Comparison of ENCODE assay signal across 18 mouse cellular contexts in the genomic region with DNA sequence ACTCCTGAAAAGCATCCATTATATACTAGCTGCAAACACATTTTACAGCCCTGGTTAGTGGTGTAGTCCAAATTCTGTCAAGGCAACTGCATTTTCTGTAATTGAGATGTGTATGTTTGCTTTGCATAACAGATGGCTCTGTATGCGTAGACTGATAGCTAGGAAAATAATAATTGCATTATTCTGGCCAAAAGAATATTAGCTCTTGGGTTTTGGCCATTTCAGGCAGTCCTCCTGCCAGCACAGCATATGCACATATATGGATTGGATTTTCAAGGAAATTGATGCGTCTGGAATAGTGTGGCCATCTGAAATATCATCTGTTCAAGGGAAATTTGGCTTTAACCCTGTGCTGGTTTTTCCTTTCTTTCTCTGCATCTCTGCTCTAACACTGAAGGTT.
A peak's percentile ranks its signal among the peaks of the same experiment; 100 is the strongest.
DNase-seq lines count a peak whose midpoint lies in the region; ATAC-seq and TF ChIP-seq lines count a peak whose summit lies in the region.
"Had no signal": no experiment of that assay in that cellular context is flagged by ENCODE, and none has a peak within 500 bp of the region (broad histone marks: within the 10 kb centered on the region; RNA-seq: fewer than 3 reads in every experiment).

No protein-coding gene starts in this region.

- ATAC-seq in hindbrain, embryonic 15.5 days (ENCODE audit: low FRiP score, low read depth), result peak; percentile 45; the same call in 1 of the 2 replicates
- ATAC-seq in liver, embryonic 13.5 days (ENCODE audit: low read depth), result no peak
- no peak for ATAC-seq in liver, embryonic 11.5 days (replicated peaks; ENCODE audit: low FRiP score)
- peak; percentile 79 for ATAC-seq in forebrain, embryonic 16.5 days
- ATAC-seq: CD4-positive, CD25-positive, alpha-beta regulatory T cell, adult 4 months had no signal

- peak overlapping the region; percentile 18; the same call in 1 of the 2 replicates for H3K27ac ChIP-seq in hindbrain, embryonic 15.5 days (replicated peaks)
- no peak overlapping the region for H3K27ac ChIP-seq in hindbrain, embryonic 10.5 days
- peak overlapping the region; percentile 89 for H3K27ac ChIP-seq in liver, embryonic 13.5 days
- no peak overlapping the region for H3K27ac ChIP-seq in liver, embryonic 11.5 days (ENCODE audit: low read depth, low read length)
- peak overlapping the region; percentile 70 for H3K27ac ChIP-seq in forebrain, embryonic 16.5 days (ENCODE audit: low read length)

- no peak for DNase-seq in hindbrain, embryonic 10.5 days (ENCODE audit: low spot score)
- no peak for DNase-seq in liver, embryonic 13.5 days
- DNase-seq in liver, embryonic 11.5 days (ENCODE audit: low spot score), result no peak
- DNase-seq in brain, embryonic 14.5 days (ENCODE audit: low read depth), result peak; percentile 89
- DNase-seq in kidney, adult 11 months, result no peak
- DNase-seq: adrenal gland, postnatal 10 days; gastrocnemius, postnatal 14 days; heart, postnatal 10 days; kidney, adult 18-20 months; kidney, postnatal 25 days; lung, postnatal 14 days; retina, postnatal 1 day; thymus, postnatal 36 days had no signal

- WGBS in hindbrain, embryonic 15.5 days, result 63% methylated on average over 2 of the region's 2 CpGs
- 89% methylated on average over 2 of the region's 2 CpGs for WGBS in hindbrain, embryonic 10.5 days
- 74% methylated on average over 2 of the region's 2 CpGs for WGBS in liver, embryonic 13.5 days (ENCODE audit: insufficient replicate concordance)
- WGBS in liver, embryonic 11.5 days, result 90% methylated on average over 2 of the region's 2 CpGs
- 39% methylated on average over 2 of the region's 2 CpGs for WGBS in forebrain, embryonic 16.5 days

- no peaks in the 10 kb centered on the region for H3K9me3 ChIP-seq in hindbrain, embryonic 15.5 days
- H3K9me3 ChIP-seq in hindbrain, embryonic 10.5 days, result no peaks in the 10 kb centered on the region
- H3K9me3 ChIP-seq in liver, embryonic 13.5 days (replicated peaks), result no peaks in the 10 kb centered on the region
- H3K9me3 ChIP-seq in liver, embryonic 11.5 days (ENCODE audit: control insufficient read depth, low read length), result no peaks in the 10 kb centered on the region
- H3K9me3 ChIP-seq in forebrain, embryonic 16.5 days (ENCODE audit: control insufficient read depth, low read length), result no peaks in the 10 kb centered on the region
- H3K9me3 ChIP-seq: stomach, embryonic 15.5 days had no signal

- no peaks in the 10 kb centered on the region for H3K27me3 ChIP-seq in hindbrain, embryonic 15.5 days
- no peaks in the 10 kb centered on the region for H3K27me3 ChIP-seq in hindbrain, embryonic 10.5 days (ENCODE audit: insufficient read depth, poor library complexity, severe bottlenecking)
- H3K27me3 ChIP-seq in liver, embryonic 13.5 days, result no peaks in the 10 kb centered on the region
- no peaks in the 10 kb centered on the region for H3K27me3 ChIP-seq in liver, embryonic 11.5 days (replicated peaks; ENCODE audit: control insufficient read depth, insufficient read depth, low read length)
- no peaks in the 10 kb centered on the region for H3K27me3 ChIP-seq in forebrain, embryonic 16.5 days (replicated peaks; ENCODE audit: control insufficient read depth, insufficient read depth, low read length)
- H3K27me3 ChIP-seq: stomach, embryonic 15.5 days had no signal

- H3K9ac ChIP-seq in hindbrain, embryonic 15.5 days, result no peak overlapping the region
- peak overlapping the region; percentile 60; the same call in 1 of the 2 replicates for H3K9ac ChIP-seq in liver, embryonic 13.5 days
- H3K9ac ChIP-seq in liver, embryonic 11.5 days (ENCODE audit: low read depth, low read length), result no peak overlapping the region
- H3K9ac ChIP-seq in forebrain, embryonic 16.5 days (replicated peaks; ENCODE audit: low read depth, low read length), result no peak overlapping the region
- H3K9ac ChIP-seq: stomach, embryonic 15.5 days had no signal

- no peak overlapping the region for H3K4me2 ChIP-seq in hindbrain, embryonic 15.5 days
- peak overlapping the region; percentile 64 for H3K4me2 ChIP-seq in liver, embryonic 13.5 days
- no peak overlapping the region for H3K4me2 ChIP-seq in liver, embryonic 11.5 days
- H3K4me2 ChIP-seq in forebrain, embryonic 16.5 days (ENCODE audit: low read length), result no peak overlapping the region
- H3K4me2 ChIP-seq: stomach, embryonic 15.5 days had no signal

- H3K36me3 ChIP-seq in hindbrain, embryonic 15.5 days, result no peaks in the 10 kb centered on the region
- H3K36me3 ChIP-seq in hindbrain, embryonic 10.5 days, result no peaks in the 10 kb centered on the region
- no peaks in the 10 kb centered on the region for H3K36me3 ChIP-seq in liver, embryonic 13.5 days
- no peaks in the 10 kb centered on the region for H3K36me3 ChIP-seq in liver, embryonic 11.5 days (ENCODE audit: control insufficient read depth, insufficient read depth, low read length)
- no peaks in the 10 kb centered on the region for H3K36me3 ChIP-seq in forebrain, embryonic 16.5 days (ENCODE audit: control insufficient read depth, insufficient read depth)
- H3K36me3 ChIP-seq: stomach, embryonic 15.5 days had no signal

- no peak overlapping the region for H3K4me3 ChIP-seq in hindbrain, embryonic 15.5 days
- no peak overlapping the region for H3K4me3 ChIP-seq in hindbrain, embryonic 10.5 days
- H3K4me3 ChIP-seq in liver, embryonic 13.5 days (replicated peaks), result no peak overlapping the region
- H3K4me3 ChIP-seq in liver, embryonic 11.5 days (ENCODE audit: low read depth, low read length), result no peak overlapping the region
- H3K4me3 ChIP-seq in forebrain, embryonic 16.5 days (replicated peaks; ENCODE audit: low read length), result no peak overlapping the region
- H3K4me3 ChIP-seq: myocyte; stomach, embryonic 15.5 days had no signal

- peaks cover 42% of the 10 kb centered on the region for H3K4me1 ChIP-seq in hindbrain, embryonic 15.5 days (replicated peaks)
- peaks cover 22% of the 10 kb centered on the region for H3K4me1 ChIP-seq in hindbrain, embryonic 10.5 days (replicated peaks)
- H3K4me1 ChIP-seq in liver, embryonic 13.5 days (replicated peaks), result peaks cover 76% of the 10 kb centered on the region
- peaks cover 21% of the 10 kb centered on the region for H3K4me1 ChIP-seq in liver, embryonic 11.5 days (replicated peaks; ENCODE audit: control insufficient read depth, insufficient read depth, low read length)
- H3K4me1 ChIP-seq in forebrain, embryonic 16.5 days (replicated peaks; ENCODE audit: control insufficient read depth, insufficient read depth, low read length), result peaks cover 36% of the 10 kb centered on the region
- H3K4me1 ChIP-seq: stomach, embryonic 15.5 days had no signal

- no peak for TF ChIP-seq CTCF in brain, embryonic 14.5 days (IDR thresholded peaks at IDR 0.05; ENCODE audit: borderline replicate concordance, extremely low read depth, insufficient read depth, insufficient read length)

- no peak for TF ChIP-seq POLR2A in brain, embryonic 14.5 days (IDR thresholded peaks at IDR 0.05; ENCODE audit: borderline replicate concordance, extremely low read depth, insufficient read depth, insufficient read length, poor library complexity, severe bottlenecking)

Comparison
In these comparisons a context has a peak if more than half of its experiments do, and no peak if none do; other contexts are left out.
1. H3K27ac ChIP-seq: peak in hindbrain, embryonic 15.5 days (single experiment), liver, embryonic 13.5 days (single experiment) and forebrain, embryonic 16.5 days (single experiment); none in hindbrain, embryonic 10.5 days (single experiment) and liver, embryonic 11.5 days (single experiment).
2. ATAC-seq: peak in hindbrain, embryonic 15.5 days (single experiment) and forebrain, embryonic 16.5 days (single experiment); none in liver, embryonic 13.5 days (single experiment) and liver, embryonic 11.5 days (single experiment).